Mouse (Mus musculus) layer of hippocampus, postnatal 25 days (tissue): ENCODE results near the gene Crtac1. TPM values are rescaled to one million over a fixed set of nuclear protein-coding genes. Genes with fewer than 3 reads are reported as not detected.

Experiments
- DNase-seq, 2 experiments: peaks; one replicate each; pipeline ENCODE4 v3.0.0; 2022; ENCODE audit warnings: mixed read lengths in 2 of 2, low spot score in 1 of 2; ENCODE audit errors: extremely low spot score in 1 of 2
- total RNA-seq, 2 experiments: library from RNA; stranded (reverse); gene quantifications; 2 replicates each; pipeline ENCODE4 v1.2.3; 2021

The Crtac1 gene
- total RNA-seq, 2 experiments from 2014 or later, result 82.9 to 105 TPM

GRCm38 (mm10) chr19:42332081-42332736, 99.4 kb downstream of the Crtac1 start:
- DNase-seq, result peak in 1 of 2 experiments; percentile 64

GRCm38 (mm10) chr19:42331446-42331845, 100.1 kb downstream of the Crtac1 start:
- no peak for DNase-seq

GRCm38 (mm10) chr19:42328160-42328559, 103.4 kb downstream of the Crtac1 start:
- no peak for DNase-seq

- DNase-seq, result peak in 1 of 2 experiments; percentile 36
These were observed 105.7 kb downstream of the Crtac1 start for GRCm38 (mm10) chr19:42325894-42326293.

GRCm38 (mm10) chr19:42322357-42323090, 109.1 kb downstream of the Crtac1 start:
- DNase-seq, result no peak

GRCm38 (mm10) chr19:42321936-42322335, 109.6 kb downstream of the Crtac1 start:
- DNase-seq, result no peak

GRCm38 (mm10) chr19:42317648-42318425, 113.7 kb downstream of the Crtac1 start:
- DNase-seq, result peak; percentile 29 to 51

- DNase-seq, result peak; percentile 39 to 43
These were observed 114.6 kb downstream of the Crtac1 start for GRCm38 (mm10) chr19:42316998-42317397.

GRCm38 (mm10) chr19:42316525-42316924, 115.1 kb downstream of the Crtac1 start:
- peak; percentile 49 to 64 for DNase-seq

GRCm38 (mm10) chr19:42315914-42316313, 115.7 kb downstream of the Crtac1 start:
- DNase-seq, result peak; percentile 82 to 98

- no peak for DNase-seq
These were observed 116.4 kb downstream of the Crtac1 start for GRCm38 (mm10) chr19:42315070-42315679.

- no peak for DNase-seq
These were observed 119.4 kb downstream of the Crtac1 start for GRCm38 (mm10) chr19:42312191-42312590.

- DNase-seq, result no peak
These were observed 120.3 kb downstream of the Crtac1 start for GRCm38 (mm10) chr19:42311332-42311731.

GRCm38 (mm10) chr19:42308931-42309330, 122.7 kb downstream of the Crtac1 start:
- no peak for DNase-seq

GRCm38 (mm10) chr19:42307019-42307418, 124.6 kb downstream of the Crtac1 start:
- DNase-seq, result no peak

- DNase-seq, result no peak
These were observed 125.4 kb downstream of the Crtac1 start for GRCm38 (mm10) chr19:42306202-42306601.

- DNase-seq, result no peak
These were observed 125.8 kb downstream of the Crtac1 start for GRCm38 (mm10) chr19:42305746-42306145.

- DNase-seq, result no peak
These were observed 127.1 kb downstream of the Crtac1 start for GRCm38 (mm10) chr19:42304506-42304905.

GRCm38 (mm10) chr19:42303210-42303813, 128.3 kb downstream of the Crtac1 start:
- no peak for DNase-seq

- no peak for DNase-seq
These were observed 138.4 kb downstream of the Crtac1 start for GRCm38 (mm10) chr19:42293216-42293615.
